Mouse (Mus musculus): ENCODE measurements around the gene Rtkn2.

- TF ChIP-seq CTCF (IDR thresholded peaks at IDR 0.05; ENCODE audit: control insufficient read depth, insufficient read depth, insufficient read length): no peak
- TF ChIP-seq MYOD1 (IDR thresholded peaks at IDR 0.05; ENCODE audit: control insufficient read depth, insufficient read length, low read depth): no peak
- TF ChIP-seq MAX (IDR thresholded peaks at IDR 0.05): no peak
- no peak for TF ChIP-seq MYOG (IDR thresholded peaks at IDR 0.05; ENCODE audit: control insufficient read depth, extremely low read depth, insufficient read length)
- no peak for TF ChIP-seq CEBPB (IDR thresholded peaks at IDR 0.05; ENCODE audit: low read depth)
- TF ChIP-seq USF1 (IDR thresholded peaks at IDR 0.05; ENCODE audit: low read depth): no peak
- no peak for TF ChIP-seq FOSL1 (IDR thresholded peaks at IDR 0.05; ENCODE audit: insufficient read depth, low read length, poor library complexity, severe bottlenecking)
Measured at GRCm38 (mm10) chr10:67977271-67977670, 2.1 kb upstream of the Rtkn2 start.

Measured in C2C12 (cell line).